Mouse (Mus musculus) cerebral cortex, adult 2 months (tissue): ENCODE results near the gene Ccn1.

Experiments
- WGBS: fragments of 180-500 bp; shearing (Covaris S2); methylation state at CpG from one replicate; pipeline ENCODE4 v1.1.7; 2018; 5-methylcytosine and 5-hydroxymethylcytosine counted together

Gene Ccn1

GRCm38 (mm10) chr3:145650298-145651011, 674 bp upstream of the Ccn1 start:
- WGBS: 1% methylated on average over 18 of the region's 18 CpGs

GRCm38 (mm10) chr3:145648991-145649851, 560 bp downstream of the Ccn1 start:
- WGBS: 4% methylated on average over 49 of the region's 49 CpGs

DNA sequence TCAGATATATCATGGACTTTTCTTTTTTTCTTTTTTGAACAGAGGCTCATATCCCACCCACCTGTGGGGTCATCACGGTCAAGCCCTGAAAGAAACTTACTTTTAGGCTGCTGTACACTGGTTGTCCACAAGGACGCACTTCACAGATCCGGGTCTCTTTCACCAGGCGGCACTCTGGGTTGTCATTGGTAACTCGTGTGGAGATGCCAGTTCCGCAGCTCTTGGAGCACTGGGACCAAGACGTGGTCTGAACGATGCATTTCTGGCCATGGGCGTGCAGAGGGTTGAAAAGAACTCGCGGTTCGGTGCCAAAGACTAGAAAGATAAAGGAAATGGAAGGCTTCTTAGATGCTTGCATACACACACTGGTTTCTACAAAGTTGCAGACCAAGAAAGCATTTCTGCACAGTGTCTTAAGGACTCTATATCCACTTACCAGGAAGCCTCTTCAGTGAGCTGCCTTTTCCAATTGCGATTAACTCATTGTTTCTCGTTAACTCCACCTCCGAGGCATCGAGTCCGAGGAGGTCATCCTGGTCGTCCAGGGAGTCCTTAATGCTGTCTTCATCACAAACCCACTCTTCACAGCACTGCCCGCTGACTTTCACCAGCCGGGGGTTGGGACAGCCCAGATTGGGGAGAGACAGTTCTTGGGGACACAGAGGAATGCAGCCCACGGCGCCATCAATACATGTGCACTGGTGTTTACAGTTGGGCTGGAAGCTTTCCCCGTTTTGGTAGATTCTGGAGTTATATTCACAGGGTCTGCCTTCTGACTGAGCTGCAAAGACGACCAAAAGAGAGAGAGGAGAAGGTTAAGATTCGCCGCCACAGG, 1.5 kb downstream of the Ccn1 start:
- WGBS: 12% methylated on average over 26 of the region's 26 CpGs

- WGBS: 77% methylated on average over 18 of the region's 18 CpGs
Observed at GRCm38 (mm10) chr3:145647416-145647815, 2.4 kb downstream of the Ccn1 start.

DNA sequence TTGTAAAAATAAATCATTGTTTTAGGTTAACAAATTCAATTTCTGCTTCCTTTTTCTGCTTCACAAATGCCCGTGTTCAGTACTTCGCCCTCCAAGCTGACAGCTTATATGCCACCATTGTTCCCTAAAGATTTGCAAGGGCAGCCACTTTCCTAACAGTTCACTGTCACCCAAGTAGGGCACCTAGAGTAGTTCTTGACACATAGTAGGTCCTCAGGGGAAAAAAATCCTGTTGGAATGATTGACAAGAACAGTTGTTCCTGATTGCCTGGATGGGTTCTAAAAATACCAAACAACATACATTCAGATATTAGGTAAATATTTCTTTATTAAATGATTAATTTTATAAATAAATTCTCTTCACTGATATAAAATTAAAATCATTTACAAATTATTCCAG, 3.1 kb downstream of the Ccn1 start:
- WGBS: 77% methylated on average over 2 of the region's 2 CpGs

DNA sequence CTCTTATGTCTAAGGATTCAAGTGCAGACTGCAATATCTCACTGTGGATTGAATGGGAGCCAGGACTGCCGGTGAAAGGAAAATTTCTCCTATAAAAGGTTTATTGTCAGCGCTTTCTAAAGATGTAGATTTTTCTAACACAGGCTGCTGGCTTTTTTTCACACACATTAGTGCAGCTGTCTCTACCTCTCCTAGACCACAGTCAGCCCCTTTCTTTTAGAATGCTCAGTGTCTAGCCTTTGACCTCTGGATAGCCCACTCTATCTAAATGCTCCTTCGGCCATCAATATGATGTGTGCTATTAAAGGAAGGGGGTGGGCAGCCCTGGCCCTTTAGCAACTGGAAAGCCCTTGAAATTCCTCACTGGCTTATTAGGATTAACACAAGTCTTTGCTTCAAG, 3.8 kb downstream of the Ccn1 start:
- 46% methylated on average over 3 of the region's 3 CpGs for WGBS

- 81% methylated on average over 6 of the region's 6 CpGs for WGBS
Observed at GRCm38 (mm10) chr3:145645463-145645862, 4.3 kb downstream of the Ccn1 start.

DNA sequence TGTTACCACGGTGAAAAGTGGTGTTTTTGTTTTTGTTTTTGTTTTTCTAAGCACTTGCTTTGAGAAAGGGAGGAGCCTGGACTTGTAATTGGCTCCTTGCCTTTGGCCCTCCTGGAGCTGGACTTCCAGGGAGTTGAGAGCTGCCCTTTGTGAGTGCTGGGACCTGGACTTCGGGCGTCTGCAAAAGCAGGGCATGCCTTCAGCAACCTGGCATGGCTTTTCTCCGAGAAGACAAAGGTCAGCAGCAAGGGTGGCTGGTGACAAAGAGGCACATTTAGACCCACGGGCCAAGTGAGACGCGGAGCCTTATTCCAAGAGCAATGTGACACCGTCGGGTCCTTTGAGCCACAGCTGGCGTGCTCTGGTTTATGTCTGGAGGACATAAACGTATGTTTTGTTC, 6.9 kb downstream of the Ccn1 start:
- WGBS: 64% methylated on average over 11 of the region's 11 CpGs

DNA sequence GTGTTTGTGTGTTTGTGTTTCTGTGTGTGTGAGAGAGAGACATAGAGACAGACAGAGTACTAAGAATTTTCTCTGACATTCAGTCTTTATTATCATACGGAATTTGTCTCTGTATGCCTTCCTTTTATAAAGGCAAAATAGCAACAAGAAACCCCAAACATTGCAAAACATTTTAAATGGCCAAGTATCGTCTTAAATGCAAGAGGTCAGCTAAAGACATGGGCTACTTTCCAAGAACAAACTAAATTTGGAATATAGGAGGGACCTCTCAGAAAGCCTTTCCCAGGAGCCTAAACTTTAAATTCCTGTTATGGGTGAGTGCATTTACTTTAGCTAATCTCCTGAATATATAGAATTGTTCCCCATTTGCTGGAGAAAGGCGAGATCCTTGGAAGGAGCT, 7.9 kb downstream of the Ccn1 start:
- 81% methylated on average over 3 of the region's 3 CpGs for WGBS

DNA sequence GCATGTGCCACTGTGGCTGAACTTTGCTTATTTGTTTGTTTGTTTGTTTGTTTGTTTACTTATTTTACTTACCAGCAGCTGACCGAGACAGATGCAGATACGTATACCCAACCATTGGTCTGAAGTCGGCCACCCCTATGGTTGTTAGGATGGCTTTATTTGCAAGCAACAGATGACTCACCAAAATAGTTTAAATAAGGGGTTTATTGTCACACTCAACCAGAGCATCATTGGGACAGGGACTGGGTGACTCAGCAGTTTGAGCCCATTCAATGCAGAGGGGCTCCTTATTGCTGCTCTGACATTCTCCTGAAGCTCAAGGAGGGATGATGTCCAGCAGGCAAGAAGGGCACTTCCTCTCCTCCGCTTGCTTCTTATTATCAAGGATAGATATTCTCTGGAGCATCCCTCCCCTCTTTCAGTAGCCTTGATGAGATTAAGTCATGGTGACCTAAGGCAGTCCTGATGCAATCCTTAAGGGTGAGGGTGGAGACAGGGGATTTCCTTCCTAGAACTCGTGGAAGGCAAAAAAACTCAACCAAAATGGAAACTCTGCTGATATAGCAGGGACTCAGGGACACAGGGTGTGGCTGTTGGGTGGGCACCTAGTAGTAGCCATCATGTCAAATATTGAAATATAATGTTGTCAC, 8.6 kb downstream of the Ccn1 start:
- 87% methylated on average over 5 of the region's 5 CpGs for WGBS

GRCm38 (mm10) chr3:145640583-145640982, 9.2 kb downstream of the Ccn1 start:
- 67% methylated on average over 4 of the region's 4 CpGs for WGBS

- WGBS: 67% methylated on average over 4 of the region's 4 CpGs
Observed at GRCm38 (mm10) chr3:145640170-145640569, 9.6 kb downstream of the Ccn1 start.

DNA sequence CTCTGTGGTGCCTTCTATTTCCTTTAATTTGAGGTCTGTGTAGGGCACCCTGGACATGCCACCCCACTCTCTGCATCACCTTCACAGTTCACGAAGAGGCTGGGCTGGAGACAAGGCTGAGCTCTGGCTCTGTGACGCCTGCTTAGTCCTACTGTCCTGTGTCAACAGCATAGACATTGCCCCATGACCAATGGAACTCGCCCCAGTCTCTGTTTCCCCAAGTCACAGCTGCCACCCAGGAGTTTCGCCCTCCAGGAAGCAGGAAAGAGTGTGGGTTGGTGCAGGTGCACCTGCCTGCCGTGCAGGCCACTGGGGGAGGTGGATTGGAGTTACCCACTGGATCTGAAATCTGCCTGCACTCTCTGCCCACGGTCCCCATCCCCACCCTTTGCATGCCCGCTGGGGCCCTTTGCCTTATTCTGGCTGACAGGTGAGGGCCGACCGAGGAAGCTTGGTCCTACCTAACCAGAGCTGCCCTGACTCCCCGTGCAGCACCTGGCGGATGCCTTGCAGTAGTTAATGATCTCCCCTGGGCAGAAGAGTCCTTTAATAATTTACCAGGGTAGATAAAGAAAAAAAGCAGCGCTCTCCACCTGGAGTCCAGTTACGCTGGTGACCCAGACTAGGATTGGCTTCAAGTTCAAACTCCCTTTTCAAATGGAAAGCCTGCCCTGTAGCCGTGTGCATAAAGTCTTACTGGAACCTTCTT, 15.6 kb downstream of the Ccn1 start:
- WGBS: 94% methylated on average over 14 of the region's 14 CpGs

DNA sequence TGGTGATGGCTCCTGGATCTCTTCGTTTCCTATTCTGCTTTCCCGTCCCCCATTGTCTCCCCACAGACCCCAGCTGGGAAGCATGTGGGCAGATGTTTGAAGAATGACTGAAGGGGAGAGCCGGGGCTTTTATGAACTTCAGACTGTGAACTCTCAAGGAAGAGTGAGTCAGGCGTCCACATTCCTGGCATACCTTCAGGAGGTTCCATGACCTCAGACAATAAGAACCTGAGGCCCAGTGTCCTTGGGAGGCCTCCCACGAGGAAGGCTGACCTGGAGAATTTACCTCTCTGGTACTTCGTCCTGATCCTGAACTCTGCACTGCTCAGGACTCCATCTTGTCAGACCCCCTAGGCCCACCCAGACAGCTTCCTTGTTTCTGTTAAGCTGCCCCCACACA, 16.9 kb downstream of the Ccn1 start:
- 64% methylated on average over 6 of the region's 6 CpGs for WGBS

DNA sequence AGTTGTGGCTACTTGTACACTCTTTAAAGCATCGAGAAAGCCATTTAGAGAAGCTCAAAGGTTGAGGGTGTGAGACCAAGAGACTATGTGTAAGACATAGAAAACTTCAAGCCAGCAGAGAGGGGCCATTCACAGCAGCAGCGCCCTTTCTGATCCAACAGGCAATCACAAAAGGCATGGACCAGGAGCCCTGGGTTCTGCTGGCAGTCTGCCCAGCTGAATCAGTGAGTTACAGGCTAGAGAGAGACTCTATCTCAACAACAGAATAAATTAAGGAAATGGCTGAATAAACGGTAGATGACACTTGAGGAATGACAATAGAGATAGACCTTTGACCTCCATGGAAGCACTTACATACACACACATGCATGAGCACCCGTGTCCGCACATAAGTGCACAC, 21.1 kb downstream of the Ccn1 start:
- 64% methylated on average over 5 of the region's 5 CpGs for WGBS

GRCm38 (mm10) chr3:145627830-145628229, 22.0 kb downstream of the Ccn1 start:
- 85% methylated on average over 3 of the region's 3 CpGs for WGBS

DNA sequence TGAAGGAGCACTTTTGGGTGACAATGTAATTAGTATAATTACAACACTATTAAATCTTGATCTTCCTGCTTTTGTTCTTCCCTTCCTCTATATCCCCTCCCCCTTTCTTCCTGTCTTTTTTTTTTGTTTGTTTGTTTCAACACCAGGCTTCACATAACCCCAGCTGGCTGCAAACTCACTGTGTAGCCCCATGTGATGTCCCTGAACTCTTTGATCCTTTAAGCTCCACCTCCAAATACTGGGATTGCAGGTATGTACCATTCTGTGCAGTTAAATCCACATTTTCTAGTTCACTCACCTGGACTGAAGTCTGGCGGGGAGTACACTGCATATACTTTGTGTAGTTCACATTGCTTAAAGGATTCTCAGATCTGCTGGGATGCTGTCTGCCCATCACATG, 23.7 kb downstream of the Ccn1 start:
- WGBS: 96% methylated on average over 1 of the region's 1 CpGs

GRCm38 (mm10) chr3:145625546-145625945, 24.2 kb downstream of the Ccn1 start:
- WGBS: 80% methylated on average over 9 of the region's 9 CpGs

- WGBS: 81% methylated on average over 4 of the region's 4 CpGs
Observed at GRCm38 (mm10) chr3:145624786-145625185, 25.0 kb downstream of the Ccn1 start.

DNA sequence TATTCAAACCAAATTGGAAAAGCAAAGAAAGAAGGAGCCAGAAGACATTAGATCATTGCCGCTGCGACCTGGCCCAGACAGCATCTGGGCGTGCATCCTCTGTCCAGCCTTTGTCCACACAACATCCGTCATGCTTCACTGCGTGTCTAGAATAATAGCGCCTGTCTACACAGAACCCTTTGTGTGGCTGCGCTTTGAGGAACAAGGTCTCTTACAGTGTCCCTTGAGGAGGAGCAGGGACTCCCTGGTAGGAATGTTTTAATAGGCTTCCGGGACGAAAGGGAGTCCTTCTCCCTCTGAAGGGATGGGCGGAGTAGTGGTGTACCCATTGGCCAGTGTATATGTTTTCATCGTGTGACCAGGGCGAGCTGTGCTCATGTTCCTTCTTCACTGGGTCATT, 26.7 kb downstream of the Ccn1 start:
- 59% methylated on average over 12 of the region's 12 CpGs for WGBS

GRCm38 (mm10) chr3:145621209-145621608, 28.6 kb downstream of the Ccn1 start:
- WGBS: 92% methylated on average over 4 of the region's 4 CpGs
